Mouse (Mus musculus) bone marrow macrophage, adult 2 months (primary cell): ENCODE data around the gene Fbxo7.

Experiments
- CTCF ChIP-seq: IDR thresholded peaks from 2 replicates; pipeline ENCODE4 v1.5.1; 2012; ENCODE audit warnings: low read depth, mild to moderate bottlenecking, low read length, moderate library complexity
- POLR2A ChIP-seq: IDR thresholded peaks from 2 replicates; pipeline ENCODE4 v1.6.1; 2012; ENCODE audit warnings: mild to moderate bottlenecking, low read depth, low read length, borderline replicate concordance

GRCm38 (mm10) chr10:86010636-86011035, 11.1 kb upstream of the Fbxo7 start:
- TF ChIP-seq CTCF (no peak), POLR2A (no peak)
